Mouse (Mus musculus) adrenal gland, postnatal 36 days (tissue): Measurements from ENCODE around the gene Rb1. TPM values are rescaled to one million over a fixed set of nuclear protein-coding genes. Genes with fewer than 3 reads are reported as not detected.

Experiments
- DNase-seq, 2 experiments: peaks; one replicate each; pipeline ENCODE4 v3.0.0; 2021; ENCODE audit warnings: mixed read lengths in 1 of 2
- total RNA-seq, 2 experiments: library from RNA; stranded (reverse); gene quantifications; 2 replicates each; pipeline ENCODE4 v1.2.3; 2021

Gene Rb1
- total RNA-seq, 2 experiments from 2014 or later, result 20.4 to 21.6 TPM

GRCm38 (mm10) chr14:73271807-73272206 is 53.8 kb downstream of the Rb1 start:
- DNase-seq, result no peak

GRCm38 (mm10) chr14:73266166-73266565 is 59.5 kb downstream of the Rb1 start:
- no peak for DNase-seq

GRCm38 (mm10) chr14:73262210-73262609 is 63.4 kb downstream of the Rb1 start:
- DNase-seq, result no peak

GRCm38 (mm10) chr14:73258181-73258580 is 67.4 kb downstream of the Rb1 start:
- peak in 1 of 2 experiments; percentile 19 for DNase-seq

GRCm38 (mm10) chr14:73257348-73257747 is 68.3 kb downstream of the Rb1 start:
- DNase-seq, result no peak

GRCm38 (mm10) chr14:73255426-73255970 is 70.1 kb downstream of the Rb1 start:
- DNase-seq, result no peak

GRCm38 (mm10) chr14:73254412-73254811 is 71.2 kb downstream of the Rb1 start:
- DNase-seq, result no peak

DNA sequence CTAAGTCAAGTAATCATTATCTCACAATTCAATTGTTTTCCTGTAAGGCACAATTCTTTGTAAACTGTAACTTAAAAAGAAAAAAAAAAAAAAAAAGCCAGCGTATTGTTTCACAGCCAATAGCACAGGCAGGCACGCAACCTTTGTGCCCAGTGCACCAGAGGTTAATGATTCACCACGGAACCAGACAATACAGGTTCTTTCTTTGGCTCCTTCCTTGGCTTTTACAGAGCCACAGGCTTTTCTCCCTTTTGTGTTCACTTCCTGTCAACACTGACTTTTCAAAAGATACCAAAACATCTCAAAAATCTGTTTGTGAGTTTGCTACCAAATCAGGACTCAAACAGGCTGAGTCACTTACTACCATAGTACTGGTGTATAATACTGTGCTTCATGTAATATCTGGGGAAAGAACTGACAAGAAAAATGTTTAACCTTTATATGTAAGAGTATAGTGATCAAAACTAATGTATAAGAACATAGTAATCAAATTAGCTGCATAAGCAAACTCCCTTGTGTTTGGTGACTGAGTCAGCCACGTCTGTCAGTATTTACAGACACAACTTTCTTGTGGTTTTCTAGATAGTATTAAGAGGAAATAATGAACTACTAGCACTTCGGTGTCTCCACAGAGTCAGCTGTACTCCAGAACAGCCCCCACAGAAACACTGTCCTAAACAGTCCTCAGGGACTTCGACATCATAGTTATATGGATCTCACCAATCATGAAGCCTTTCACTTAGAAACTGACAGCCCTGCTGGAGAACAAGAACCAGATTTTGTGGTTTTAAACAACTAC is 72.0 kb downstream of the Rb1 start:
- no peak for DNase-seq

- DNase-seq, result no peak
These were observed 73.3 kb downstream of the Rb1 start for GRCm38 (mm10) chr14:73252276-73252675.

DNA sequence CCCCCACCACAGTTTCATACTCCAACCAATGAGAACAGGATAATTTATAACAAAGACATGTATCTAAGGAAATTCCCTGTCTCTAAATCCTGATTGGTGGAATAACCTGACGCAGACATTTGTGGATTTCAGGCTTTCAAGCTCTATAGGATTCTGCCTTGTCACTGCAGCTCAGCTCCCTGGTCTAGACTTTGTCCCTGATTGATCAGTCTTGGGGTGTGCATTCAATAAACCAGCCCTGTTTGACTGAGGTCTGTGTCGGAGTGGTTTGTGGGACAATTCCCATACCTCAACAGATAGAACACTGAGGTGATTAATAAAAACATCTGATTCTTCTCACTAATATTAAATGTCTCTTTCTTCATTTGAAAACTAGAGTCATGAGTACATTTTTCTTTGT is 75.6 kb downstream of the Rb1 start:
- DNase-seq, result no peak

DNA sequence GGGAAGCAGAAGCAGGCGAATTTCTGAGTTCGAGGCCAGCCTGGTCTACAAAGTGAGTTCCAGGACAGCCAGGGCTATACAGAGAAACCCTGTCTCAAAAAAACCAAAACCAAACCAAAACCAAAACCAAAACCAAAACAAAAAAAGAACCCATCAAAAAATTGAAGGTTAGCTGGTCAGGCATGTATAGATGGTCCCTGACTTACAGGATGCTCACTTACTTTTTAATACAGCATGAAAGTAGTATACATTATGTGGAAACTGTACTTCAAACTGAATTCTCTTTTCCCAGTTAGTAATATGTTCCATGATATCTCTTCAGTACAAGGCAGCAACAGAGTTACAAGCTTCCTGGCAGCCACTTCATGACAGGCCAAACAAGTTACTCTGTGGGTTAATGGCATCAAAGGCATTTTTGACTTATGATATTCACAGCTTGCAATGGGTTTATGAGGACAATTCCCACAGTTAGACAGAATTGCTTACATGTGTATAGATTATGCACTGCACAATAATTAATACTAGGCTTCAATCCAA is 81.5 kb downstream of the Rb1 start:
- DNase-seq, result no peak

DNA sequence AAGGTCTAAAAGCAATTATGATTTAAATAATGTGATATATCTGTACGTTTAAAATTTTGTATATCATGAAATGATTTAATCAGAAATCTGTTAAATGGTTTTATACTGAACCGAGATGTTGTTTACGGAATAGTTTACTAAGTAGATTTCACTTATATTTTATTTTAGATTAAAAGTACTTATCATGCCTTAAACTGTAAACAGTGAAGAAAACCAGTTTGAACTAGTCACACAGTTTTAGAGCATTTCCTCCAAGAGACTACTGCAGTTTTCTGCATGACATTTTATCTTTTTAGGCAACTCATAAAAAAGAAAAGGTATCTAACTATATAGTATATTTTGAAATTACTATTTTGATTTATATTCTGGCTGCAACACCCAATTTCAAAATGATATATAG is 85.8 kb downstream of the Rb1 start:
- no peak for DNase-seq

GRCm38 (mm10) chr14:73239291-73239690 is 86.3 kb downstream of the Rb1 start:
- DNase-seq, result peak; percentile 18 to 35

- DNase-seq, result peak; percentile 55 to 56
These were observed 86.9 kb downstream of the Rb1 start for GRCm38 (mm10) chr14:73238498-73239250.

DNA sequence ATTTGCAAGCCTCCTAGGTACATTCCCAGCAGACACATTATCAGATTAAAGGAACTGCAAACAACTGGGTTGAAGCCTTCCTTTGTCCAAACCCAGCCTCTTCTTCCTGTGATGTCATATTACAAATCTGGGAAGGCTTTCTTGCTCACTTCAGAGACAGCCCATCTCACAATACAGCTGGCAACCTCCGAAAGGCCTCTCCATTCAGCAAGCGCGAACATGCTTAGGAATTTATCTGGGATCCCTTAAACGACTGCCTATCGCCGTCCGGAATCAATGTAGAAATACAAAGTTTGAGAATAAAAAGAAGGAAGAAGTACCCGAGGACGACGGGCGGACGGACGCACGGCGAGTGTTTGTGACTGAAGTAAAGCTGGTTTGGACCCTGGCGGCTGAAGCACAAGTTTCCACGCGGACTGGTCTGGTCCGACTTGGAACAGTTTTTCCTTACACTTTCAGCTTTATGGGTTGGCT is 87.7 kb downstream of the Rb1 start, which contains the start of gene Lpar6:
Lpar6 (plus strand) TSS at position 48 of the 474 bp plus-strand sequence.
- DNase-seq, result peak; percentile 56 to 68

DNA sequence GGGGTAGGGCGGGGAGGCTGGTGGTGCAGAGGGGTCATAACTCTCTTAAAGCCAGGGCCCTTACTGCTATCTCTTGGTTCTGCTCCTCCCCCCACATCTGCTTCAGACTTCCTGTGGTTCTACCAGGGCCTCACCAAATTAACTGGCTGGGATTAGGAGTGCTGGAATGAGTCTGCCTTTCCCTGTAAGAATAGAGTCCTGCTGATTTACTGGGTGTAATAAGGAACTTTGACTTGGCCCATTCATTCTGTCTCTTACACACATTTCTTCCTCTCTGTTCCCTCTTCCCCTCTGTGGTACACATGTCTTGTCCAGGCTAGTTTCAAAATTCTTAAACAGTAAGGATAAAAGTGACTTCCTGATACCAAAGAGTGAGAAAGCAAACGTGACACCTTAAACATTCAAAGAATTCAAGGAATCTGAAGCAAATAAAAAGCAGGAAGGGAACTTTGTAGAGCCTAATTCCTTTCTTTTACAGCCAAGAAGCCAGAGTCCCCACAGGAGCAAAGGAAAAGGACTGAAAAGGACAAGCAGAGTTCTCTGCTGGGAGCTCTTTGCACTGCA is 91.1 kb downstream of the Rb1 start:
- no peak for DNase-seq

DNA sequence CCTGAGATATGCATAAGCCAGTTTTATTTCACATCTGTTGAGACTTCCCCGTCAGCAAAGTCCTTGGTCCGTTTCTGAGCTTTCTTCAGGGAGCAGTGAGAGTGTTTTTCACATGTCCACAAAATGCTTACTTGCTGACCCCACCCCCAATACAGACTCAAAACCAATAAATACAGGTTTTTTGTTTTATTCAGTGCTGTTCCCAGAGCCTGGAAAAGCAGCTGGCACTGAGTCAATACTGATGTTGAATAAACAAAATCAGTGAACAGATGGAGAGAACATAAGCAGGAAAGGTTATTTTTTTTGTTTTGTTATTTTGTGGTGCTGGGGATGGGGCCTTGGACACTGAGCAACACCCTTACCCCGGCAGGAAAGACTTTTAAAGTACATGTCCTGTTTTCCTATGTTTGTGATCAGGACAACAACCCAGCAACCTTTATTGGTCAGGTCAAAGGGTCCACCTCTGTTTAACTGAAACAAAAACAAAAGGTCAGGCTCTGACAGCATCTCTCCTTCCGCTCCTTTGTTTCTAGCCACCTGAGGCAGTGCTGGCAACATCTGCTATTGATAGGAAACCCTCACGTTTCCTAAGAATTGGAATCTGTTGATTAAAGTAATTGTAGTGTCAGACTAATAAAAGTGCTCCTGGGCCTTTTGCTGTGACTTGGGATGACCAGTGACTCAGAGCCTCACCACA is 94.2 kb downstream of the Rb1 start:
- DNase-seq, result no peak

DNA sequence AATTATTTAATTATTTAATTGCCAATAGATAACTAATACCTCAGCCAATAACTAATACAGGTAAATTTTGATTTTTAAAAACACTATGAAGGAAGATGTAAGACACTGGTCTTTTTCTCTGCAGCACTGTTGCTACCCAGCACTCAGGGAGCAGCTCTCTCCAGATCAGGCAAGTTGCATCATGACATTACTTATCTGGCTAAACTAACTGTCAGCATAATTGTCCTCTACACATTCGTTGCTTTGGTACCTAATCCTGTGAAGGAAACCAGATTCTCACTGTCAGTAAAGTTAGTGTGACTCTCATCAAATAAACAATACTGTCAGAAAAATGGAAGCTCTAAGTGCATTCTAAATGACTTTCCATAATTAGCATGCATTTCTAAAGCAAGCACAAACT is 98.8 kb downstream of the Rb1 start:
- no peak for DNase-seq

DNA sequence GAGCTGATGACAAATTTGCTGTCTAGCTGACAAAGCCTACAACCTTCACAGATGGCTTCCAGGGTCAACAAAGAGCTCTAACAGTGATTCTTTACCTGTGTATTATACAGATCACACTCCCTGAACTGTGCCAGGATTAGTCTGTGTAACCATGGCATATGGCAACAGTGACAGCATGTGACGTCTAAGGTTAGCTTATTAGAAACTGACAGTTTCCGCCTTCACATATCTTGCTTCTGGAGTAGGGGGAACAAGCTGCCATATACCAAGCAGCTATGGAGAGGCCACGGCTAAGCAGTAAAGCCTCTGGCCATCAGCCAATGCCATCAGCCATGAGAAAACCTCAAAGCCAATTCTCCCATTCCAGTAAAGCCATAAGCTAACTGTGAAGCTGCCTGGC is 99.3 kb downstream of the Rb1 start:
- DNase-seq, result no peak

- no peak for DNase-seq
These were observed 103.2 kb downstream of the Rb1 start for GRCm38 (mm10) chr14:73222316-73222970.

DNA sequence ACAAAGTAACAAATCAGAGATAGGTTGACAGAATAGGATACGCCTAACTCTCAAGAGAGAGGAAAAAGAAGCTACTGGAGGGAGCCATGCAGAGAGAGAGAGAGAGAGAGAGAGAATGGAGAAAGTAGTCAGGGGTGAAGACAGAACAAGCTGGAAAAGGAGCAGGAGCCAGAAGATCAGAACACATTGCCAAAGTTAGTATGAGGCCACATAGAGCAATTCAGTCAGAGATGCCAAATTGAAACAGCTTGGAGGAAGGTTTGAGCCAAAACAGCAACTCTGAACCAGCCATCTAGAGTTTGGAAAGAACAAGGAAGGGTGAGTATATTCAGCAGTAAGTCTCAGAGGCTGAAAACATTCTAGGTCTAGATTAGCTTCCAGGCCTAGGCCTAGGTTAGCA is 108.6 kb downstream of the Rb1 start:
- DNase-seq, result peak in 1 of 2 experiments; percentile 7
